Mouse (Mus musculus) cerebellum, postnatal 25 days (tissue): ENCODE measurements at regions not wholly inside any gene's neighbourhood (a gene's known extent, or its start where the extent isn't known, plus 50 kb on each side); places are given as distances from the start of the nearest gene placed in this dataset.
A peak's percentile ranks its signal among the peaks of the same experiment; 100 is the strongest.

Experiments
- DNase-seq, 2 experiments: peaks; one replicate each; pipeline ENCODE4 v3.0.0; 2021; ENCODE audit warnings: mixed read lengths in 2 of 2

GRCm38 (mm10) chr2:180388122-180388521 is 53.6 kb upstream of the Gata5 start:
- no peak for DNase-seq

DNA sequence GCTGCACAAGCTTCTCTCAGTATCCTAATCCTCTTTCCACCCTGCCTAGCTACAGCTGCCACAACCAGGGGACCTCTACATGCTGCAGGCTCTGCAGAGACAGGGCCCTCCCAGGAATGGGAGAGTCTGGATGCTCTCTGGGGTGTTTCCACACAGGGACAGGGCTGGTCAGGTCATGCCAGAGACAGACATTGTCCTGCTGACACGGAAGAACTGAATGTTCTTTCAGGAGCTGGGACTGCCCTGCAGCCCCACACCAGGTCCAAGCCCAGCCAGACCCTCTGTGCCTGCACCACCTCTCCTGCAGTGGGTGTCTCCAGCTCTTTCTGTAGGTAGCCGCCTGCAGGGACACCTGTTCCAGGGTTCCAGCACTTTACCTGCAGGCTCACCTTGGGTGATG is 52.8 kb upstream of the Gata5 start:
- no peak for DNase-seq

DNA sequence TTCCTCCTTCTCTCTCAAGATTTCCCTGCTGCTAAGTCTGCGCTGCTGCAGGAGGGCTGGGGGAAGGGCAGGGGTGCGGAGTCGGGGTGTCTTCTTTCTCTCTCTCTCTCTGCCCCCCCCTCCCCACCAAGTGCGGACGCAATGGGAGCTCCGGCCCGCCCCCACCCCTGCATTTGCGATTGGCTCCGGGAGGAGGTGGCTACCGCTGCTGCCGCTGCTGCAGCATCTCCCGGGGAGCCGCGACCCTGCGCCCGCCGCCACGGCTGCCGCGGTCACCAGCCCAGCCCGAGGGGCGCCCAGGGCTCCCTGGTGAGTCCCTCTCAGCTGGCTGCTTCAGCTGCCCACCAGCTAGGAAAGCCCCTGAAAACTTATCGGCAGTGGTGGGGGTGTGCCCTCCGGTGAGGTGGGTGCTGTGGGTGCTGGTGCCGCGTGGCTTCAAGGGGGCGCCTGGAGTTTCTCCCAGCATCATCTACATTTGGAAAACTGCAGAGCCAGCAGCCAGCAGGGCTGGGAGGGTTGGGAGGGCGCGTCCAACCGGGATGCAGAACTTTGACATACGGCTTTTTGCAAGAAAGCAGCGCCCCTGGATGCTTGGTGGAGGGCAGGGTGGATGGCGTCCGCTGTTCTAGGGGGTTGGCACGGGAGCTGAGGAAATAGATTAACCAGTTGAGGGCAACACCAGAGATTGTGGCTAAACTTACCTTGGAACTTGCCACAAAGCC is 51.6 kb upstream of the Gata5 start:
- DNase-seq, result no peak

DNA sequence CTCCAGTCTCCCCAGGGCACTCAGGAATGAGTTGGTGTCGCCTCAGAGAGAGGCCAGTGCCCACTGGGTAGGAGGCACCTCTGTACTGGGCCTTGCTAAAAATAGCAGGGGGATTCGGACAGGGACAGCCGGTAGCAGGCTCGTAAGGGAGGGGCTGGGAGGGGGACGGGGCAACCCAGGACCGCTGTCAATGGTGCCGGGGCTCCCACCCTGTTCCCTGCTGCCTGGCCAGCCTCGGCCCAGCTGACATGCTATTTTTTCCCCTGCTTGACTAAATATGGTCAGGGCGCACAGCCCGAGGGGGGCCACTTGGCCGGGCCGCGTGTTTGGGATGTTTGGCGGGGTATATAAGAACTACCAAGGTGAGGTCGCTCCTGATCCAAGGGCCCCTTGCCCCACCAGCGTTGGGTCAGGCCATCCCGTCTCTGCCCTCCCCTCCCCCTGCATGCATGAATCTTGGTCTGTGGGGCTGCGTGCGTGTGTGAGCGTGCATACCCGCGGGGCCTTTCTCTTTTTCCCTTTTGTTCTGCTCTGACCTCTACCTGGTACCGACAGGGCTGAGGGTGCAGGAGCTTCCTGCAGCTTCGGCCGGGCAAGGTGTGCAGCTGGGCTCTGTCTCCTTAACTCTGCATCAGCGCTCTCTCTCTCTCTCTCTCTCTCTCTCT is 50.9 kb upstream of the Gata5 start:
- peak in 1 of 2 experiments; percentile 15 for DNase-seq
